Mouse (Mus musculus) lung, embryonic 14.5 days (tissue): ENCODE measurements at regions not wholly inside any gene's neighbourhood (a gene's known extent, or its start where the extent isn't known, plus 50 kb on each side); places are given as distances from the start of the nearest gene placed in this dataset.

Experiments
- ATAC-seq: fragments of 200-750 bp; cut with Nextera tagmentation; 2 replicates; pipeline ENCODE4 v1.8.0; 2017; ENCODE audit warnings: mild to moderate bottlenecking, moderate TSS enrichment, moderate library complexity; ENCODE audit not compliant: insufficient read depth
- DNase-seq: peaks from one replicate; pipeline ENCODE4 v3.0.0-alpha.2; 2015
- H3K27ac ChIP-seq: fragments of 300-500 bp; sonication (generic); 2 replicates; pipeline ENCODE4 v1.5.1; 2014; ENCODE audit warnings: low read depth, mild to moderate bottlenecking, moderate library complexity
- H3K27me3 ChIP-seq: fragments of 300-500 bp; sonication (generic); 2 replicates; pipeline ENCODE4 v1.6.1; 2014; ENCODE audit warnings: low read length, control low read depth; ENCODE audit not compliant: insufficient read depth
- H3K36me3 ChIP-seq: fragments of 300-500 bp; sonication (generic); 2 replicates; pipeline ENCODE4 v1.6.1; 2014; ENCODE audit warnings: control low read depth; ENCODE audit not compliant: insufficient read depth
- H3K4me1 ChIP-seq: fragments of 300-500 bp; sonication (generic); 2 replicates; pipeline ENCODE4 v1.6.1; 2014; ENCODE audit warnings: antibody characterized with exemption, control low read depth; ENCODE audit not compliant: insufficient read depth
- H3K4me2 ChIP-seq: fragments of 300-500 bp; sonication (generic); 2 replicates; pipeline ENCODE4 v1.6.1; 2014; ENCODE audit warnings: mild to moderate bottlenecking
- H3K4me3 ChIP-seq: fragments of 300-500 bp; sonication (generic); 2 replicates; pipeline ENCODE4 v1.5.1; 2014; ENCODE audit warnings: low read depth, low read length
- H3K9ac ChIP-seq: fragments of 300-500 bp; sonication (generic); 2 replicates; pipeline ENCODE4 v1.6.1; 2014
- H3K9me3 ChIP-seq: fragments of 300-500 bp; sonication (generic); 2 replicates; pipeline ENCODE4 v1.6.1; 2016; ENCODE audit warnings: low read depth, low read length, control low read depth
- CTCF ChIP-seq: IDR thresholded peaks from 2 replicates; pipeline ENCODE4 v1.5.1; 2016; ENCODE audit warnings: antibody characterized with exemption, low read depth
- WGBS: fragments of 180-500 bp; shearing (Covaris S2); extraction: QIAGEN DNeasy Blood & Tissue Kit; methylation state at CpG from one replicate; pipeline ENCODE4 v1.1.7; 2014; 5-methylcytosine and 5-hydroxymethylcytosine counted together

GRCm38 (mm10) chrX:82528640-82529351 lies 419.9 kb upstream of the Dmd start:
- Histone ChIP-seq H3K4me2 (no peak overlapping the region), H3K36me3 (no peaks in the 10 kb centered on the region), H3K4me3 (no peak overlapping the region), H3K9ac (no peak overlapping the region), H3K27me3 (no peaks in the 10 kb centered on the region), H3K4me1 (no peaks in the 10 kb centered on the region), H3K9me3 (no peaks in the 10 kb centered on the region), H3K27ac (no peak overlapping the region)
- no peak for ATAC-seq
- 50% methylated on average over 2 of the region's 2 CpGs for WGBS
- no peak for DNase-seq
- TF ChIP-seq CTCF, result no peak

- no peak overlapping the region for H3K4me2 ChIP-seq
- H3K27ac ChIP-seq, result no peak overlapping the region
- DNase-seq (no peak), ATAC-seq (no peak)
- no peaks in the 10 kb centered on the region for H3K36me3 ChIP-seq
- no peaks in the 10 kb centered on the region for H3K4me1 ChIP-seq
- 92% methylated on average over 1 of the region's 1 CpGs for WGBS
- TF ChIP-seq CTCF, result no peak
- no peaks in the 10 kb centered on the region for H3K27me3 ChIP-seq
- H3K4me3 ChIP-seq, result no peak overlapping the region
- no peak overlapping the region for H3K9ac ChIP-seq
- H3K9me3 ChIP-seq, result no peaks in the 10 kb centered on the region
Measured at GRCm38 (mm10) chrX:82571616-82572015, 377.1 kb upstream of the Dmd start.

- ATAC-seq (no peak), DNase-seq (peak; percentile 2)
- Histone ChIP-seq H3K27me3 (no peaks in the 10 kb centered on the region), H3K4me2 (no peak overlapping the region), H3K9ac (no peak overlapping the region), H3K27ac (no peak overlapping the region), H3K4me3 (no peak overlapping the region), H3K36me3 (no peaks in the 10 kb centered on the region), H3K4me1 (no peaks in the 10 kb centered on the region), H3K9me3 (no peaks in the 10 kb centered on the region)
- 0 out of 2 replicates have a peak, but pooled peaks have one; percentile 20 for TF ChIP-seq CTCF
- WGBS, result 49% methylated on average over 2 of the region's 2 CpGs
Measured at GRCm38 (mm10) chrX:82613361-82613760, 335.3 kb upstream of the Dmd start.

- DNase-seq, result no peak
- Histone ChIP-seq H3K27ac (no peak overlapping the region), H3K4me2 (no peak overlapping the region), H3K9ac (no peak overlapping the region), H3K36me3 (no peaks in the 10 kb centered on the region), H3K9me3 (no peaks in the 10 kb centered on the region), H3K4me3 (no peak overlapping the region), H3K27me3 (no peaks in the 10 kb centered on the region), H3K4me1 (no peaks in the 10 kb centered on the region)
- no peak for TF ChIP-seq CTCF
- 58% methylated on average over 3 of the region's 3 CpGs for WGBS
- no peak for ATAC-seq
Measured at GRCm38 (mm10) chrX:82650359-82650758, 298.3 kb upstream of the Dmd start.
